Mouse (Mus musculus) cerebellum, postnatal 14 days (tissue): ENCODE measurements around the gene Fuom.

ENCODE experiments used
- DNase-seq, 2 experiments: peaks; one replicate each; pipeline ENCODE4 v3.0.0; 2021; ENCODE audit warnings: mixed read lengths in 2 of 2

The Fuom gene

GRCm38 (mm10) chr7:140098466-140098865 lies 3.8 kb downstream of the Fuom start:
- no peak for DNase-seq

GRCm38 (mm10) chr7:140096055-140096454 lies 6.2 kb downstream of the Fuom start:
- no peak for DNase-seq

- DNase-seq = no peak
Observed at GRCm38 (mm10) chr7:140095556-140095955, 6.7 kb downstream of the Fuom start.

GRCm38 (mm10) chr7:140094954-140095353 lies 7.3 kb downstream of the Fuom start:
- no peak for DNase-seq

GRCm38 (mm10) chr7:140092924-140093528 lies 9.2 kb downstream of the Fuom start, which contains the start of gene Prap1:
Gene Prap1 (plus strand): TSS chr7:140093395.
- DNase-seq = no peak

GRCm38 (mm10) chr7:140090601-140091000 lies 11.6 kb downstream of the Fuom start:
- DNase-seq = no peak

GRCm38 (mm10) chr7:140082242-140082678 lies 20.0 kb downstream of the Fuom start, which contains the start of gene Caly:
Gene Caly (minus strand): TSS chr7:140082548.
- DNase-seq = peak; percentile 86 to 94

- DNase-seq = peak; percentile 60 to 63
Observed at GRCm38 (mm10) chr7:140081408-140082241, 20.6 kb downstream of the Fuom start.

- DNase-seq = peak; percentile 92 to 95
Observed at GRCm38 (mm10) chr7:140080503-140081156, 21.6 kb downstream of the Fuom start.

- peak; percentile 87 to 88 for DNase-seq
Observed at GRCm38 (mm10) chr7:140078711-140079110, 23.5 kb downstream of the Fuom start.

- no peak for DNase-seq
Observed at GRCm38 (mm10) chr7:140077698-140078097, 24.5 kb downstream of the Fuom start.

GRCm38 (mm10) chr7:140070042-140070711 lies 32.1 kb downstream of the Fuom start:
- DNase-seq = no peak

- DNase-seq = no peak
Observed at GRCm38 (mm10) chr7:140067397-140067796, 34.8 kb downstream of the Fuom start.

- DNase-seq = peak; percentile 79 to 90
Observed at GRCm38 (mm10) chr7:140063092-140063491, 39.1 kb downstream of the Fuom start.

- peak in 1 of 2 experiments; percentile 61 for DNase-seq
Observed at GRCm38 (mm10) chr7:140062307-140062706, 39.9 kb downstream of the Fuom start.

GRCm38 (mm10) chr7:140061832-140062130 lies 40.5 kb downstream of the Fuom start:
- no peak for DNase-seq

GRCm38 (mm10) chr7:140060936-140061831 lies 41.1 kb downstream of the Fuom start:
- DNase-seq = peak in 1 of 2 experiments; percentile 51

GRCm38 (mm10) chr7:140059601-140060000 lies 42.6 kb downstream of the Fuom start:
- no peak for DNase-seq

GRCm38 (mm10) chr7:140058528-140058927 lies 43.7 kb downstream of the Fuom start:
- DNase-seq = no peak

- DNase-seq = peak in 1 of 2 experiments; percentile 47
Observed at GRCm38 (mm10) chr7:140057413-140058407, 44.5 kb downstream of the Fuom start.

GRCm38 (mm10) chr7:140054124-140054523 lies 48.1 kb downstream of the Fuom start:
- no peak for DNase-seq
